Mouse (Mus musculus) spleen, postnatal 14 days (tissue): ENCODE data around the gene A730061H03Rik.

Experiments
- DNase-seq, 2 experiments: peaks; one replicate each; pipeline ENCODE4 v3.0.0; 2021 to 2022; ENCODE audit warnings: low spot score in 2 of 2

The A730061H03Rik gene

GRCm38 (mm10) chr14:55581981-55582681 lies 21.9 kb upstream of the A730061H03Rik start:
- peak in 1 of 2 experiments; percentile 36 for DNase-seq

- DNase-seq: no peak
These were observed 20.5 kb upstream of the A730061H03Rik start for GRCm38 (mm10) chr14:55580731-55581130.

- no peak for DNase-seq
These were observed 19.6 kb upstream of the A730061H03Rik start for GRCm38 (mm10) chr14:55579511-55580496.

GRCm38 (mm10) chr14:55578668-55579269 lies 18.6 kb upstream of the A730061H03Rik start:
- peak; percentile 31 to 46 for DNase-seq

GRCm38 (mm10) chr14:55577871-55578667 lies 17.9 kb upstream of the A730061H03Rik start, which contains the start of gene Psme1:
TSS of gene Psme1 (plus strand) at chr14:55578123.
- peak; percentile 61 to 68 for DNase-seq

- DNase-seq: no peak
These were observed 16.2 kb upstream of the A730061H03Rik start for GRCm38 (mm10) chr14:55576376-55576775.

GRCm38 (mm10) chr14:55575711-55576110 lies 15.5 kb upstream of the A730061H03Rik start:
- DNase-seq: no peak

GRCm38 (mm10) chr14:55575302-55575701 lies 15.1 kb upstream of the A730061H03Rik start, which contains the start of gene Fitm1:
TSS of gene Fitm1 (plus strand) at chr14:55575617.
- no peak for DNase-seq

- DNase-seq: no peak
These were observed 11.6 kb upstream of the A730061H03Rik start for GRCm38 (mm10) chr14:55571760-55572159.

GRCm38 (mm10) chr14:55570588-55570987 lies 10.4 kb upstream of the A730061H03Rik start:
- DNase-seq: no peak

GRCm38 (mm10) chr14:55567496-55567895 lies 7.3 kb upstream of the A730061H03Rik start:
- no peak for DNase-seq

- no peak for DNase-seq
These were observed 5.5 kb upstream of the A730061H03Rik start for GRCm38 (mm10) chr14:55565748-55566147.

- DNase-seq: no peak
These were observed 3.0 kb upstream of the A730061H03Rik start for GRCm38 (mm10) chr14:55563249-55563648.

- DNase-seq: no peak
These were observed 1.7 kb upstream of the A730061H03Rik start for GRCm38 (mm10) chr14:55561860-55562259.

- DNase-seq: peak; percentile 79 to 82
These were observed 406 bp downstream of the A730061H03Rik start, which contains the start of gene Dcaf11 for GRCm38 (mm10) chr14:55559799-55560201. TSS of gene Dcaf11 (plus strand) at chr14:55560006.

- no peak for DNase-seq
These were observed 1.3 kb downstream of the A730061H03Rik start for GRCm38 (mm10) chr14:55558740-55559448.

- no peak for DNase-seq
These were observed 2.6 kb downstream of the A730061H03Rik start for GRCm38 (mm10) chr14:55557587-55557986.

GRCm38 (mm10) chr14:55557003-55557402 lies 3.2 kb downstream of the A730061H03Rik start:
- peak; percentile 65 to 84 for DNase-seq

- DNase-seq: no peak
These were observed 4.4 kb downstream of the A730061H03Rik start for GRCm38 (mm10) chr14:55555788-55556187.

- no peak for DNase-seq
These were observed 5.6 kb downstream of the A730061H03Rik start for GRCm38 (mm10) chr14:55554635-55555034.
